Comparison of ENCODE assay signal across 10 mouse cellular contexts in the genomic region with DNA sequence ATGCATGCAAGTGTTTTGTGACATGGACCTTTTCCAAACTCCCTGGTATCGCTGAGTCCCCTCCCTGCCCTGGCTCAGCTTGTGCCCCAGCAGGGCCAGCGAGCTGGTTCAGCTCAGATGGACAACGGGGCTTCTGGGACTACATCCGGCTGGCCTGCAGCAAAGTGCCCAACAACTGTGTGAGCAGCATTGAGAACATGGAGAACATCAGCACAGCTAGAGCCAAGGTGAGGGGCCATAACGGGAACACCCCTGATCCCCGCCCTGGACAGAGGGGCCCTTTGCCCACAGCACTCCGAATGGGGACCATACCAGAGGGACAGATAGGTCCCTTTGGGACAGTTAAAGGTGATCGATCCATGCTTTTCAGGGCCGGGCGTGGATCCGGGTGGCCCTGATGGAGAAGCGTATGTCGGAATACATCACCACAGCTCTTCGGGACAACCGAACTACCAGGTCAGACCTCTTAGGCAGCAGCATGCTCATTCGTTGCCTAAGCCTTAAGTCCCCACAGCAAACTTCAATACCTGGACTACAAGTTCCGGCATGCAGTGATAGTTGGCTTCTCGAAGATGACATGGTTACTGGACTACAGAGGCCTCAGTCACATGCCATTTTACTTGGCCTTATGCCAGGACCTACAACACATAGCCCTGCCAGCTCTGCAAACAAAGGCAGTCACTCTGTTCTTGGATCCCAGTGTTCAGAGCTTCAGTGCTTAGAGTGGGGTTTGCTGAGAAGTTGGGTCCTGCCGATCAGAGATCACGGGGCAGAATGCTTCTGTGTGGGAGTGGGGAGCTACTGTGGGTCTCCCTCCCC. TPM values are rescaled to one million over a fixed set of nuclear protein-coding genes. Genes with fewer than 3 reads are reported as not detected.
A peak's percentile ranks its signal among the peaks of the same experiment; 100 is the strongest.
DNase-seq lines count a peak whose midpoint lies in the region; ATAC-seq and TF ChIP-seq lines count a peak whose summit lies in the region.
"Had no signal": no experiment of that assay in that cellular context is flagged by ENCODE, and none has a peak within 500 bp of the region (broad histone marks: within the 10 kb centered on the region; RNA-seq: fewer than 3 reads in every experiment).

No protein-coding gene starts in this region.

- WGBS in heart, adult 2 months = 75% methylated on average over 20 of the region's 20 CpGs
- 69% methylated on average over 20 of the region's 20 CpGs for WGBS in lung, adult 2 months
- WGBS in midbrain, postnatal 0 days = 76% methylated on average over 20 of the region's 20 CpGs

- intact Hi-C loops in heart, adult 2 months (cut with DNase I) = loop anchor here (5.0 kb wide), 1 partner anchor 51 kb away; no protein-coding TSS in a partner anchor

- no peaks in the 10 kb centered on the region for H3K36me3 ChIP-seq in heart, adult 2 months (ENCODE audit: control insufficient read depth, insufficient read depth, low read length)
- peaks cover 40% of the 10 kb centered on the region for H3K36me3 ChIP-seq in midbrain, postnatal 0 days (ENCODE audit: insufficient read depth, low read length)

- H3K27me3 ChIP-seq in heart, adult 2 months (ENCODE audit: control insufficient read depth, insufficient read depth, low read length) = peaks cover 9% of the 10 kb centered on the region
- H3K27me3 ChIP-seq in midbrain, postnatal 0 days (ENCODE audit: insufficient read depth, low read length) = no peaks in the 10 kb centered on the region

- ATAC-seq in midbrain, postnatal 0 days (ENCODE audit: low FRiP score) = no peak
- no peak for ATAC-seq in inflammation-experienced regulatory T-cells, adult 6 months
- ATAC-seq: forebrain, embryonic 13.5 days had no signal

- no peak for TF ChIP-seq POLR2A in heart, adult 2 months (IDR thresholded peaks at IDR 0.05; ENCODE audit: insufficient read depth, low read depth, low read length)
- no peak for TF ChIP-seq POLR2A in lung, adult 2 months (IDR thresholded peaks at IDR 0.05; ENCODE audit: borderline replicate concordance, extremely low read depth, low read depth, low read length)

- no peak overlapping the region for H3K4me2 ChIP-seq in midbrain, postnatal 0 days (ENCODE audit: low read depth, low read length, poor library complexity, severe bottlenecking)
- H3K4me2 ChIP-seq: forebrain, embryonic 13.5 days had no signal

- H3K79me2 ChIP-seq in heart, adult 2 months (replicated peaks; ENCODE audit: control insufficient read depth, insufficient read depth, low read length) = no peaks in the 10 kb centered on the region

- H3K9me3 ChIP-seq in midbrain, postnatal 0 days (ENCODE audit: low read length) = no peaks in the 10 kb centered on the region
- H3K9me3 ChIP-seq: forebrain, embryonic 13.5 days had no signal

- no peak overlapping the region for H3K4me3 ChIP-seq in heart, adult 2 months
- no peak overlapping the region for H3K4me3 ChIP-seq in lung, adult 2 months (replicated peaks; ENCODE audit: extremely low read depth, low read depth, low read length)
- H3K4me3 ChIP-seq in midbrain, postnatal 0 days (ENCODE audit: low read depth, low read length) = no peak overlapping the region
- H3K4me3 ChIP-seq: forebrain, embryonic 13.5 days had no signal

- H3K9ac ChIP-seq in heart, adult 2 months (ENCODE audit: low read depth, low read length) = no peak overlapping the region
- no peak overlapping the region for H3K9ac ChIP-seq in midbrain, postnatal 0 days (replicated peaks; ENCODE audit: low read length, poor library complexity, severe bottlenecking)
- H3K9ac ChIP-seq: forebrain, embryonic 13.5 days had no signal

- peak; percentile 55 for DNase-seq in heart, adult 18-20 months
- DNase-seq in heart, adult 2 months = no peak
- peak; percentile 34 for DNase-seq in lung, postnatal 36 days
- DNase-seq in lung, adult 2 months = no peak
- peak; percentile 75 to 78 for DNase-seq in cerebellum, postnatal 14 days
- DNase-seq in midbrain, postnatal 0 days (ENCODE audit: low spot score) = peak; percentile 82
- DNase-seq in frontal cortex, postnatal 10 days (ENCODE audit: low spot score in 2 of 2) = no peak

- TF ChIP-seq CTCF in heart, adult 2 months (IDR thresholded peaks at IDR 0.05) = no peak
- TF ChIP-seq CTCF in lung, adult 2 months (IDR thresholded peaks at IDR 0.05; ENCODE audit: insufficient read depth, low read length) = no peak
- no peak for TF ChIP-seq CTCF in midbrain, postnatal 0 days (IDR thresholded peaks at IDR 0.05)

- peaks cover 5% of the 10 kb centered on the region for H3K4me1 ChIP-seq in heart, adult 2 months (ENCODE audit: control insufficient read depth, insufficient read depth, low read length)
- H3K4me1 ChIP-seq in lung, adult 2 months (ENCODE audit: control insufficient read depth, insufficient read depth, low read length) = no peaks in the 10 kb centered on the region
- peaks cover 23% of the 10 kb centered on the region for H3K4me1 ChIP-seq in midbrain, postnatal 0 days (ENCODE audit: insufficient read depth, low read length)

- TF ChIP-seq EP300 in heart, adult 2 months (IDR thresholded peaks at IDR 0.05; ENCODE audit: insufficient read depth, low read depth, low read length) = no peak

- no peak overlapping the region for H3K27ac ChIP-seq in heart, adult 2 months
- H3K27ac ChIP-seq in midbrain, postnatal 0 days (ENCODE audit: low read depth, low read length) = no peak overlapping the region
- H3K27ac ChIP-seq: forebrain, embryonic 13.5 days; macrophage had no signal

RNA-seq across cellular contexts. Expression of a gene that starts 5.0 kb away (rescaled TPM):
- under 1 TPM in 1 of 2 experiments, not detected in 1; 0.64 TPM for total RNA-seq in heart, adult 18-20 months (2021)
- under 1 TPM in 1 of 2 experiments, not detected in 1; 0.66 TPM for total RNA-seq in heart, adult 2 months (2021)
- polyA plus RNA-seq in heart, adult 2 months (2012; rRNA removed) = 0.23 and 0.32 TPM in 2 replicates
- 1.9 and 2.8 TPM in 2 replicates for polyA plus RNA-seq in lung, adult 2 months (2012; rRNA removed)
- total RNA-seq in midbrain, postnatal 0 days (2014; rRNA removed) = 379 and 397 TPM in 2 replicates
- 127 and 133 TPM in 2 replicates for polyA plus RNA-seq in midbrain, postnatal 0 days (2015; fragmentation: Nextera tagmentation; extraction: Ambion mirVana)
- polyA plus RNA-seq in inflammation-experienced regulatory T-cells, adult 6 months (2017; shearing (Covaris generic)) = 1 to 10 TPM; 1.8 to 3.2 (median 2.0) TPM

RNA-seq across cellular contexts. Expression of a gene that starts 9.5 kb away (rescaled TPM):
- 100 to 1,000 TPM; 187 to 194 TPM for total RNA-seq in heart, adult 18-20 months (2021)
- total RNA-seq in heart, adult 2 months (2021) = 100 to 1,000 TPM; 196 to 213 TPM
- polyA plus RNA-seq in heart, adult 2 months (2012; rRNA removed) = 307 and 331 TPM in 2 replicates
- 258 and 290 TPM in 2 replicates for polyA plus RNA-seq in lung, adult 2 months (2012; rRNA removed)
- total RNA-seq in midbrain, postnatal 0 days (2014; rRNA removed) = 139 and 176 TPM in 2 replicates
- polyA plus RNA-seq in midbrain, postnatal 0 days (2015; fragmentation: Nextera tagmentation; extraction: Ambion mirVana) = 132 and 148 TPM in 2 replicates
- 10 to 100 TPM; 40.1 to 61.9 (median 53.3) TPM for polyA plus RNA-seq in inflammation-experienced regulatory T-cells, adult 6 months (2017; shearing (Covaris generic))

RNA-seq across cellular contexts. Expression of a gene that starts 31.9 kb away (rescaled TPM):
- 10 to 100 TPM; 82.0 to 98.0 TPM for total RNA-seq in heart, adult 18-20 months (2021)
- total RNA-seq in heart, adult 2 months (2021) = 10 to 100 TPM; 83.4 to 86.9 TPM
- polyA plus RNA-seq in heart, adult 2 months (2012; rRNA removed) = 118 and 119 TPM in 2 replicates
- polyA plus RNA-seq in lung, adult 2 months (2012; rRNA removed) = 220 and 257 TPM in 2 replicates
- 74.2 and 78.0 TPM in 2 replicates for total RNA-seq in midbrain, postnatal 0 days (2014; rRNA removed)
- polyA plus RNA-seq in midbrain, postnatal 0 days (2015; fragmentation: Nextera tagmentation; extraction: Ambion mirVana) = 90.4 and 91.7 TPM in 2 replicates
- polyA plus RNA-seq in inflammation-experienced regulatory T-cells, adult 6 months (2017; shearing (Covaris generic)) = 10 to 100 TPM; 21.8 to 32.1 (median 26.1) TPM

RNA-seq across cellular contexts. Expression of a gene that starts 32.2 kb away (rescaled TPM):
- 1 to 10 TPM; 1.4 to 2.3 TPM for total RNA-seq in heart, adult 18-20 months (2021)
- total RNA-seq in heart, adult 2 months (2021) = 10 to 100 TPM in 1 of 2 experiments, under 1 TPM in 1; 0.42 to 10.3 TPM
- polyA plus RNA-seq in heart, adult 2 months (2012; rRNA removed) = 0.91 and 4.4 TPM in 2 replicates
- 1.1 and 1.2 TPM in 2 replicates for polyA plus RNA-seq in lung, adult 2 months (2012; rRNA removed)
- total RNA-seq in midbrain, postnatal 0 days (2014; rRNA removed) = 0.33 and 1.1 TPM in 2 replicates
- polyA plus RNA-seq in midbrain, postnatal 0 days (2015; fragmentation: Nextera tagmentation; extraction: Ambion mirVana) = 0.27 and 0.42 TPM in 2 replicates
- polyA plus RNA-seq in inflammation-experienced regulatory T-cells, adult 6 months (2017; shearing (Covaris generic)) = under 1 TPM in 1 of 3 experiments, not detected in 2; 0.08 TPM
- polyA plus RNA-seq: macrophage had no signal

RNA-seq across cellular contexts. Expression of a gene that starts 49.3 kb away (rescaled TPM):
- total RNA-seq in heart, adult 18-20 months (2021) = 1 to 10 TPM; 3.4 to 4.8 TPM
- 1 to 10 TPM; 3.8 to 3.9 TPM for total RNA-seq in heart, adult 2 months (2021)
- polyA plus RNA-seq in heart, adult 2 months (2012; rRNA removed) = 7.7 and 8.3 TPM in 2 replicates
- polyA plus RNA-seq in lung, adult 2 months (2012; rRNA removed) = 19.6 and 22.8 TPM in 2 replicates
- 584 and 605 TPM in 2 replicates for total RNA-seq in midbrain, postnatal 0 days (2014; rRNA removed)
- polyA plus RNA-seq in midbrain, postnatal 0 days (2015; fragmentation: Nextera tagmentation; extraction: Ambion mirVana) = 22.5 and 25.4 TPM in 2 replicates
- not detected for polyA plus RNA-seq in inflammation-experienced regulatory T-cells, adult 6 months (2017; shearing (Covaris generic))
- polyA plus RNA-seq: macrophage had no signal

Comparison
In these comparisons a context has a peak if more than half of its experiments do, and no peak if none do; other contexts are left out.
1. DNase-seq: peak in heart, adult 18-20 months (2 of 2), lung, postnatal 36 days (single experiment), cerebellum, postnatal 14 days (2 of 2) and midbrain, postnatal 0 days (single experiment); none in heart, adult 2 months (0 of 2), lung, adult 2 months (single experiment) and frontal cortex, postnatal 10 days (0 of 2).
2. RNA of a gene that starts 5.0 kb away (polyA plus RNA-seq): 127 to 133 TPM in midbrain, postnatal 0 days; 1.9 to 2.8 TPM in lung, adult 2 months, 1.8 to 3.2 TPM in inflammation-experienced regulatory T-cells, adult 6 months and 0.23 to 0.32 TPM in heart, adult 2 months; every median in the first group is over 10 times any median in the second.